ENCODE assay signal across 8 mouse cellular contexts in the genomic region with DNA sequence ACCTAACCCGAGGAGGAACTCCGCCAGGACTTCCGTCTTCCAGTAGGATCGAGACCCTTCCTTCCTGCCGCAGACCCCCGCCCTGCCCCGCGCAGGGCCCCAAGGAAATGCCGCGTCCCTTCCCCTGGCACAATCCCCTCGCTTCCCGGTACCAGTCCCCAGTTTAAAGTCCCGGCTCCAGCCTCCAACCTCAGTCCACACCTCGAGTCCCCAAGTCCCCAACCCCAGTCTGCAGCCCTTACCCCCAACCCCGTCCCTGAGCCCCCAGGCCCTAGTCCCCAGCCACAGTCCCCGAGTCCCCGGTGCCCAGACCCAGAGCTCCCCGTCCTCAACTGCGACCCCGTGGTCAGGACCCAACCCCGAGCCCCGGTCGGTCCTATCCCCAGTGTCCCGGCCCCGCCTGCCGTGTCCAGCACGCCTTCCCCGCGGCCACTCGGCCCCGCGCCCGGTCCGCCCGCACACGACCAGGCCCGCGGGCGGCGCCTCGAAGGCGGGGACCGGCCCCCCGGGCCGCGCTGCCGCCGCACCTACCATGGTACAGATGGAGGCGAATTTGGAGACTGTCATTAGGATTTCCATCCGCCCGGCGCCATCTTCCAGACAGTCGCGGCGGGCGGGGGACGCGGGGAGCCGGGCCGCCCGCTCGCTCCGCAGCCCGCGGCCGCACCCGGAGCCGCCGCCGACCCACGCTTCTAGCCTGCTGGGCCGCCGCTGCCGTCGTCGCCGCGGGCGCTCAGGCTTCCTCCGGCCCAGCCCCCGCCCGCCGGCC. TPM values are rescaled to one million over a fixed set of nuclear protein-coding genes. Genes with fewer than 3 reads are reported as not detected.
DNase-seq lines count a peak whose midpoint lies in the region; ATAC-seq and TF ChIP-seq lines count a peak whose summit lies in the region.

No protein-coding gene starts in this region.

- peak overlapping the region; percentile 97 for H3K4me3 ChIP-seq in kidney, embryonic 14.5 days (ENCODE audit: low read length)
- H3K4me3 ChIP-seq in ES-E14 (ENCODE audit: insufficient read depth in 1 of 2, low read depth in 1 of 2, low read length in 2 of 2, poor library complexity in 1 of 2, severe bottlenecking in 1 of 2): peak overlapping the region; percentile 90 to 93
- peak overlapping the region; percentile 95 for H3K4me3 ChIP-seq in embryonic facial prominence, embryonic 11.5 days (ENCODE audit: low read depth, low read length)
- peak overlapping the region; percentile 97 for H3K4me3 ChIP-seq in heart, postnatal 0 days (ENCODE audit: low read depth, low read length)
- H3K4me3 ChIP-seq in limb, embryonic 13.5 days: peak overlapping the region; percentile 94
- H3K4me3 ChIP-seq in midbrain, embryonic 14.5 days (replicated peaks; ENCODE audit: low read depth, low read length): peak overlapping the region; percentile 96

- peaks cover 36% of the 10 kb centered on the region for H3K4me1 ChIP-seq in kidney, embryonic 14.5 days (ENCODE audit: control insufficient read depth, insufficient read depth, low read length)
- peaks cover 3 to 7% of the 10 kb centered on the region in 2 experiments; a peak in 3 of 4 replicates for H3K4me1 ChIP-seq in ES-E14 (ENCODE audit: control insufficient read depth in 2 of 2, insufficient read depth in 2 of 2, low read length in 2 of 2, poor library complexity in 1 of 2)
- H3K4me1 ChIP-seq in embryonic facial prominence, embryonic 11.5 days (ENCODE audit: control insufficient read depth, insufficient read depth, low read length): no peaks in the 10 kb centered on the region
- H3K4me1 ChIP-seq in heart, postnatal 0 days (ENCODE audit: control insufficient read depth, insufficient read depth): peaks cover 14% of the 10 kb centered on the region
- peaks cover 43% of the 10 kb centered on the region for H3K4me1 ChIP-seq in limb, embryonic 13.5 days
- peaks cover 20% of the 10 kb centered on the region for H3K4me1 ChIP-seq in midbrain, embryonic 14.5 days (ENCODE audit: control insufficient read depth, insufficient read depth, low read length)

- peak overlapping the region; percentile 84 for H3K4me2 ChIP-seq in kidney, embryonic 14.5 days (replicated peaks; ENCODE audit: low read depth, low read length)
- H3K4me2 ChIP-seq in embryonic facial prominence, embryonic 11.5 days (ENCODE audit: low read depth, low read length): peak overlapping the region; percentile 53
- H3K4me2 ChIP-seq in heart, postnatal 0 days (ENCODE audit: low read depth, low read length): peak overlapping the region; percentile 85
- H3K4me2 ChIP-seq in limb, embryonic 13.5 days (replicated peaks): peak overlapping the region; percentile 78
- peak overlapping the region; percentile 81 for H3K4me2 ChIP-seq in midbrain, embryonic 14.5 days (ENCODE audit: low read length)

- peak; percentile 57 for ATAC-seq in kidney, embryonic 14.5 days (ENCODE audit: low FRiP score, low TSS enrichment)
- peak; percentile 79 for ATAC-seq in embryonic facial prominence, embryonic 11.5 days (replicated peaks; ENCODE audit: insufficient number of reproducible peaks, low FRiP score, low TSS enrichment, low read depth)
- peak; percentile 27 for ATAC-seq in heart, postnatal 0 days (ENCODE audit: insufficient read depth, low read depth)
- ATAC-seq in limb, embryonic 13.5 days (ENCODE audit: low FRiP score, low read depth): peak; percentile 63
- peak; percentile 64 for ATAC-seq in midbrain, embryonic 14.5 days (ENCODE audit: low FRiP score, low TSS enrichment)

- H3K27me3 ChIP-seq in kidney, embryonic 14.5 days (ENCODE audit: control insufficient read depth, insufficient read depth, low read length): no peaks in the 10 kb centered on the region
- no peaks in the 10 kb centered on the region for H3K27me3 ChIP-seq in embryonic facial prominence, embryonic 11.5 days (ENCODE audit: control insufficient read depth, insufficient read depth, low read length)
- no peaks in the 10 kb centered on the region for H3K27me3 ChIP-seq in heart, postnatal 0 days (ENCODE audit: control insufficient read depth, insufficient read depth, low read length)
- no peaks in the 10 kb centered on the region for H3K27me3 ChIP-seq in limb, embryonic 13.5 days
- H3K27me3 ChIP-seq in midbrain, embryonic 14.5 days (ENCODE audit: control insufficient read depth, insufficient read depth, low read length): no peaks in the 10 kb centered on the region

- peak overlapping the region; percentile 93 for H3K9ac ChIP-seq in kidney, embryonic 14.5 days (ENCODE audit: low read depth, low read length)
- peak overlapping the region; percentile 87 for H3K9ac ChIP-seq in ES-E14 (ENCODE audit: insufficient read depth, low read depth, low read length, poor library complexity, severe bottlenecking)
- H3K9ac ChIP-seq in embryonic facial prominence, embryonic 11.5 days (replicated peaks; ENCODE audit: low read length): peak overlapping the region; percentile 91
- H3K9ac ChIP-seq in heart, postnatal 0 days (replicated peaks; ENCODE audit: low read depth, low read length): peak overlapping the region; percentile 87
- H3K9ac ChIP-seq in limb, embryonic 13.5 days: peak overlapping the region; percentile 95
- peak overlapping the region; percentile 91 for H3K9ac ChIP-seq in midbrain, embryonic 14.5 days (replicated peaks; ENCODE audit: low read length)

- no peak for TF ChIP-seq CTCF in heart, postnatal 0 days (IDR thresholded peaks at IDR 0.05; ENCODE audit: low read depth)

- in situ Hi-C loops in ES-E14 (cut with MboI; ENCODE audit: low sequenced_read_pairs in 2 of 2, unreplicated experiment in 2 of 2): no loop called here

- no peaks in the 10 kb centered on the region for H3K9me3 ChIP-seq in kidney, embryonic 14.5 days (ENCODE audit: control insufficient read depth, low read length)
- H3K9me3 ChIP-seq in ES-E14 (ENCODE audit: control insufficient read depth, insufficient read depth, low read depth, low read length): no peaks in the 10 kb centered on the region
- H3K9me3 ChIP-seq in embryonic facial prominence, embryonic 11.5 days (replicated peaks; ENCODE audit: control insufficient read depth, low read length): no peaks in the 10 kb centered on the region
- H3K9me3 ChIP-seq in heart, postnatal 0 days (replicated peaks; ENCODE audit: control insufficient read depth, low read length): no peaks in the 10 kb centered on the region
- no peaks in the 10 kb centered on the region for H3K9me3 ChIP-seq in limb, embryonic 13.5 days
- H3K9me3 ChIP-seq in midbrain, embryonic 14.5 days (ENCODE audit: control insufficient read depth, low read length): no peaks in the 10 kb centered on the region

- DNase-seq in kidney, adult 8-10 months: no peak
- DNase-seq in ES-E14 (ENCODE audit: low read depth, low spot score): no peak
- peak; percentile 50 for DNase-seq in embryonic facial prominence, embryonic 11.5 days (ENCODE audit: low spot score)
- DNase-seq in heart, postnatal 0 days (ENCODE audit: low spot score): peak; percentile 21
- DNase-seq in midbrain, embryonic 14.5 days: peak; percentile 51
- DNase-seq in urinary bladder, postnatal 25 days (ENCODE audit: low spot score): peak; percentile 17

- peak overlapping the region; percentile 92 for H3K27ac ChIP-seq in kidney, embryonic 14.5 days (ENCODE audit: low read depth, low read length)
- H3K27ac ChIP-seq in ES-E14 (ENCODE audit: insufficient read depth, low read depth, low read length, poor library complexity, severe bottlenecking): peak overlapping the region; percentile 50
- peak overlapping the region; percentile 85 for H3K27ac ChIP-seq in embryonic facial prominence, embryonic 11.5 days (replicated peaks; ENCODE audit: low read depth, low read length)
- H3K27ac ChIP-seq in heart, postnatal 0 days (ENCODE audit: low read depth): peak overlapping the region; percentile 92
- H3K27ac ChIP-seq in limb, embryonic 13.5 days: peak overlapping the region; percentile 88
- peak overlapping the region; percentile 89 for H3K27ac ChIP-seq in midbrain, embryonic 14.5 days (replicated peaks; ENCODE audit: low read depth, low read length)

- H3K36me3 ChIP-seq in kidney, embryonic 14.5 days (ENCODE audit: control insufficient read depth, insufficient read depth, low read length): no peaks in the 10 kb centered on the region
- H3K36me3 ChIP-seq in ES-E14 (ENCODE audit: control insufficient read depth, insufficient read depth, low read length, poor library complexity, severe bottlenecking): no peaks in the 10 kb centered on the region
- no peaks in the 10 kb centered on the region for H3K36me3 ChIP-seq in embryonic facial prominence, embryonic 11.5 days (replicated peaks; ENCODE audit: control insufficient read depth, insufficient read depth, low read depth, low read length)
- H3K36me3 ChIP-seq in heart, postnatal 0 days (replicated peaks; ENCODE audit: control insufficient read depth, insufficient read depth, low read length): no peaks in the 10 kb centered on the region
- H3K36me3 ChIP-seq in limb, embryonic 13.5 days: no peaks in the 10 kb centered on the region
- no peaks in the 10 kb centered on the region for H3K36me3 ChIP-seq in midbrain, embryonic 14.5 days (ENCODE audit: control insufficient read depth, insufficient read depth, low read length)

- TF ChIP-seq EP300 in heart, postnatal 0 days (IDR thresholded peaks at IDR 0.05; ENCODE audit: low read depth): no peak

- under 1% methylated on average over 64 of the region's 83 CpGs for WGBS in kidney, embryonic 14.5 days
- under 1% methylated on average over 52 of the region's 83 CpGs for WGBS in embryonic facial prominence, embryonic 11.5 days
- WGBS in heart, postnatal 0 days: under 1% methylated on average over 68 of the region's 83 CpGs
- under 1% methylated on average over 67 of the region's 83 CpGs for WGBS in limb, embryonic 13.5 days
- under 1% methylated on average over 55 of the region's 83 CpGs for WGBS in midbrain, embryonic 14.5 days

RNA-seq across cellular contexts. Expression of a gene that starts 0.5 kb away (rescaled TPM):
- polyA plus RNA-seq in kidney, embryonic 14.5 days (2014; fragmentation: Nextera tagmentation; extraction: Ambion mirVana): 11.0 and 14.4 TPM in 2 replicates
- total RNA-seq in ES-E14 (2012; rRNA removed): 20.6 and 25.4 TPM in 2 replicates
- polyA plus RNA-seq in embryonic facial prominence, embryonic 11.5 days (2014; fragmentation: Nextera tagmentation; extraction: Ambion mirVana): 11.1 and 11.8 TPM in 2 replicates
- total RNA-seq in heart, postnatal 0 days (2014; rRNA removed; ENCODE audit: low replicate concordance): 6.1 and 7.0 TPM in 2 replicates
- 5.6 and 6.7 TPM in 2 replicates for polyA plus RNA-seq in heart, postnatal 0 days (2015; fragmentation: Nextera tagmentation; extraction: Ambion mirVana)
- 14.4 and 15.8 TPM in 2 replicates for polyA plus RNA-seq in limb, embryonic 13.5 days (2015; fragmentation: Nextera tagmentation; extraction: Ambion mirVana)
- polyA plus RNA-seq in midbrain, embryonic 14.5 days (2014; fragmentation: Nextera tagmentation; extraction: Ambion mirVana): 11.2 and 13.1 TPM in 2 replicates

RNA-seq across cellular contexts. Expression of a gene that starts 38.4 kb away (rescaled TPM):
- 689 and 848 TPM in 2 replicates for polyA plus RNA-seq in kidney, embryonic 14.5 days (2014; fragmentation: Nextera tagmentation; extraction: Ambion mirVana)
- total RNA-seq in ES-E14 (2012; rRNA removed): 1,013 and 1,099 TPM in 2 replicates
- 582 and 608 TPM in 2 replicates for polyA plus RNA-seq in embryonic facial prominence, embryonic 11.5 days (2014; fragmentation: Nextera tagmentation; extraction: Ambion mirVana)
- 150 and 153 TPM in 2 replicates for total RNA-seq in heart, postnatal 0 days (2014; rRNA removed; ENCODE audit: low replicate concordance)
- polyA plus RNA-seq in heart, postnatal 0 days (2015; fragmentation: Nextera tagmentation; extraction: Ambion mirVana): 265 and 289 TPM in 2 replicates
- polyA plus RNA-seq in limb, embryonic 13.5 days (2015; fragmentation: Nextera tagmentation; extraction: Ambion mirVana): 522 and 540 TPM in 2 replicates
- 410 and 413 TPM in 2 replicates for polyA plus RNA-seq in midbrain, embryonic 14.5 days (2014; fragmentation: Nextera tagmentation; extraction: Ambion mirVana)

RNA-seq across cellular contexts. Expression of a gene that starts 50.6 kb away (rescaled TPM):
- polyA plus RNA-seq in kidney, embryonic 14.5 days (2014; fragmentation: Nextera tagmentation; extraction: Ambion mirVana): 53.0 and 58.0 TPM in 2 replicates
- 4.1 and 7.3 TPM in 2 replicates for total RNA-seq in ES-E14 (2012; rRNA removed)
- 22.9 and 24.9 TPM in 2 replicates for polyA plus RNA-seq in embryonic facial prominence, embryonic 11.5 days (2014; fragmentation: Nextera tagmentation; extraction: Ambion mirVana)
- 7.9 and 18.8 TPM in 2 replicates for total RNA-seq in heart, postnatal 0 days (2014; rRNA removed; ENCODE audit: low replicate concordance)
- polyA plus RNA-seq in heart, postnatal 0 days (2015; fragmentation: Nextera tagmentation; extraction: Ambion mirVana): 7.7 and 8.5 TPM in 2 replicates
- polyA plus RNA-seq in limb, embryonic 13.5 days (2015; fragmentation: Nextera tagmentation; extraction: Ambion mirVana): 18.1 and 20.4 TPM in 2 replicates
- polyA plus RNA-seq in midbrain, embryonic 14.5 days (2014; fragmentation: Nextera tagmentation; extraction: Ambion mirVana): 6.9 and 8.2 TPM in 2 replicates

Comparison
In these comparisons a context has a peak if more than half of its experiments do, and no peak if none do; other contexts are left out.
1. ATAC-seq: peak in every context shown above with its lines; median percentile 79 in embryonic facial prominence, embryonic 11.5 days; 64 in midbrain, embryonic 14.5 days; 63 in limb, embryonic 13.5 days; 57 in kidney, embryonic 14.5 days; 27 in heart, postnatal 0 days.
2. DNase-seq: peak in embryonic facial prominence, embryonic 11.5 days (single experiment), heart, postnatal 0 days (single experiment), midbrain, embryonic 14.5 days (single experiment) and urinary bladder, postnatal 25 days (single experiment); none in kidney, adult 8-10 months (0 of 2) and ES-E14 (single experiment).
3. Peak in every context shown above with its lines, with median percentiles within 50 percentile points of each other: H3K27ac ChIP-seq, H3K4me2 ChIP-seq, H3K4me3 ChIP-seq and H3K9ac ChIP-seq.